Mouse (Mus musculus): ENCODE data around the gene Nfkbil1. TPM values are rescaled to one million over a fixed set of nuclear protein-coding genes. Genes with fewer than 3 reads are reported as not detected.

Nfkbil1 gene
- 8.9 and 9.3 TPM in 2 replicates for polyA plus RNA-seq (2021; fragmentation: Nextera tagmentation)
- long read RNA-seq, experiment 1, partial matches to known transcripts, result 3 of 15 reads
- long read RNA-seq, experiment 1, other reads (novel, unspliced or antisense), result 8 of 15 reads
- long read RNA-seq, experiment 2, transcript Nfkbil1-201 (4 exons, 1,447 nt), result major isoform, 13 of 18 reads
- long read RNA-seq, experiment 2, partial matches to known transcripts, result 5 of 18 reads
- long read RNA-seq, experiment 2, other reads (novel, unspliced or antisense), result 0 of 18 reads

GRCm38 (mm10) chr17:35235614-35236389 lies at the start of gene Nfkbil1:
TSS of gene Nfkbil1 (minus strand) at chr17:35235792.

GRCm38 (mm10) chr17:35262664-35263522 lies 27.3 kb upstream of the Nfkbil1 start, which contains the start of gene H2-D1:
TSS of gene H2-D1 (plus strand) at chr17:35262730.

GRCm38 (mm10) chr17:35241305-35242014 lies 5.9 kb upstream of the Nfkbil1 start, which contains the start of gene Ddx39b:
TSS of gene Ddx39b (plus strand) at chr17:35241746.

GRCm38 (mm10) chr17:35233114-35233980 lies 2.2 kb downstream of the Nfkbil1 start, which contains the start of gene Atp6v1g2:
TSS of gene Atp6v1g2 (plus strand) at chr17:35233660.

DNA sequence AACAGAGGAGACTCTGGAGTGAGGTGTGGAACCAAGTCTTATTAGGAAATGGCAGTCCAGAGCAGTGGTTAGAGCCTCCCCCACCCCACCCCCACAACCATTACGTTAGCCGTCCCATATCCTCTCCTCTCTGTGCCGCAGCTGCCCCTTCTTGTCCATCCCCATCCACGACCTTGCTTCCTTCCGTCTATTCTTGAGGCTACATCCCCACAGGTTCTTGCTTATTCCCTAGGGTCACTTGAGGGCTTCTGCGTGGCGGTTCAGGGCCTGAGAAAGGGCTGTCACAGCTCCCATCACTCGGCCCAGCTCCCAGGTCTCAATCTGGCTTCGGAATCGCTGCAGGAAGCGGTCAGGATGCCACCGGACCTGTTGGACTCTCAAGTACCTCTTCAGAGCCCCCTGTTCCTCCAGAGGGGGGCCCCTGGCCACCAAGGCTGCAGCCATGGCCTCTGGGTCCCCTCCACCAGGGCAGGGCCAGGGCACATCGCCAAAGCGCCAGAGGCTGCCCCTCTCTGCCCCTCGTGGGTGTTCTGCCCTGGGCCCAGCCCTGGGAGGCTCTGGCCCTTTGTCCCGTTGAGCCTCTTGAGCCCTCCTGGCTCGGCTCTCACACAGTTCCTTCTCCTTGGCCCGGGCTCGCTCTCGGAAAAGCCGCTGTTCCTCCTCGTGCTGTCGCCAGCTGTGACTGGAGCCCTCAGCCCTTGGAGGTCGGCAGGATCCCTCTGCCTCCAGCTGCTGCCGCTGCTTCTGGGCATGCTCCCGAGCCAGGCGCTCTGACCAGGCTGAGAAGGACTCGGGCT lies 15.2 kb downstream of the Nfkbil1 start, which contains the start of gene Gm16181:
Gene Gm16181 (plus strand): TSS at position 679 of the 797 bp plus-strand sequence.

GRCm38 (mm10) chr17:35204494-35205379 lies 30.9 kb downstream of the Nfkbil1 start, which contains the start of gene Lta:
TSS of gene Lta (minus strand) at chr17:35205351.

DNA sequence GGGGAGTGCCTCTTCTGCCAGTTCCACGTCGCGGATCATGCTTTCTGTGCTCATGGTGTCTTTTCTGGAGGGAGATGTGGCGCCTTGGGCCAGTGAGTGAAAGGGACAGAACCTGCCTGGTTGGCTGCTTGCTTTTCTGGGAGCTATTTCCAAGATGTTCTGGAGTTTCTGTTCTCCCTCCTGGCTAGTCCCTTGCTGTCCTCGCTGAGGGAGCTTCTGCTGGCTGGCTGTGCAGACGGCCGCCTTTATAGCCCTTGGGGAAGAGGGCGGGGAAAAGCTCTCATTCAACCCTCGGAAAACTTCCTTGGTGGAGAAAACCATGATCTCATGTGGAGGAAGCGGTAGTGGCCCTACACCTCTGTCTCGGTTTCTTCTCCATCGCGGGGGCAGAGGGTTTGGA lies 33.8 kb downstream of the Nfkbil1 start, which contains the start of gene Tnf:
Gene Tnf (minus strand): TSS at position 221 of the 400 bp plus-strand sequence.

DNA sequence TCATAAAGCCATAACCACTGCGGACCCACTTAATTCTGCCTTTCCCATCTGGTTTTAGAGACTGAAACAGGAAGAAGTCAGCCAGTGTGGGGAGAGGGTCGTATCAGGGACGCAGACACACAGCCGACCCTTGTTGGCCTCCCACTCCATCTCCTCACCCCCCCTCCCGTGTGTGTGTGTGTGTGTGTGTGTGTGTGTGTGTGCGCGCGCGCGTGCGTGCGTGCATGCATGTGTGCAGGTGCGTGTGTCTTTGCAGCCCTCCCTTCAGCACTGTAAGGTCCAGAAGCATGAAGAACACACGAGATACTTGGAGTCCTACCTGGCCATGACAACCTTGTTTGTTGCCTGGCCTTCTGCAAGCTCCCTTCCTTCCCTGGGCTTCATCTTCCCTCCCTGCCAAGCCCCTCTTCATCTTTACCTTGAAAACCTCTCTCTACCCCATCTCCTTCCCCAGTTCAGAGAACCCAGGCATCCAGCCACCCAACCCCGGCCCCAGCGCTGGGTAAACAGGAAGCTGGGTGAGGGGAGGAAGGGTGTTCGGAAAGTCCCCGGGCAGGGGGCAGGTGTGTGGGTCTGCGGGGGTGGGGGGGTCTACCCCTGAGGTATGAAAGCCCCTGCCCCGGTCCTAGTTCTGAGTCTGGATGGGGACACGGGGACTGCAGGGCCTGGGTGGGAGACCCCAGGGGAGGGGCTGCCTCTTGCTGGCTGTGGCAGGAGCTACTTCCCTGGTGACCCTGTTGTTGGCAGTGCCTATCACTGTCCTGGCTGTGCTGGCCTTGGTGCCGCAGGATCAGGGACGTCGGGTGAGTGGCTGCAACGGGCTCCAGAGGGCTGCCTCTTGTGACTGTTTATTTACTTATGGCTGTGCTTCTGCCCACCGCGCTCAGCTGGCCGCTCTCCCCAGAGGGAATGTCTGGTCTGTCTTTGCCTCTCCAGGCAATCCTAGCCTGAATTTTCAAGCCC lies 41.4 kb downstream of the Nfkbil1 start, which contains the start of gene Ltb:
Gene Ltb (plus strand): TSS at position 559 of the 963 bp plus-strand sequence.

DNA sequence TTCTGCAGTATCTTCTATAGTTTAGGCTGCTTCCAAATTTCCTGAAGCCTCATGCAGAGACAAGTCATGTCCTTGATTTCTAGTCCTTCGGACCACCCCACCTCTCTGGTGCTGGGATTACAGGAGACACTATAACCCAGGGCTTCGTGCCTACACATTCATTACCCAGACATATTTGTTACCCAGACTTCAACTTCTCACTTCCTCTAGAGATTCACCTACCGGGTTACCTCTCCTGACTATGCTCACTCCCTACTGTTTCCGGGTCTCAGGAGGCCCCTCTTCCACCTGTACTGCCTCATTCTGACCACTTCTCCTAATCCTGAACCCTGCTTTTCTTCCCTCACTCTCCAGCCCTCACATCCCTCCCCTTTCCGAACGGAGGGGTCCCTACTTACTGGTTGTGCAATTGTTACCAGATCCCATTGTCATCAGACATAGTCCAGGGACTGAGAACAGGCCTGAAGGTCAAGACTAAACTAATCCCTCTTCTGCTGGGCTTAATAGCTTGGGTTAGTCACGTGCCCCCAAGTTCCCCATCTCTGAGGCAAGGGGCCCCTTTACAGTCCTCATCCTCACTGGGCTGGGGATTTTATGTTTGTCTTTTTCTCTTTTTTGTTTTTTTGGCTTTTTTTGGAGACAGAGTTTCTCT lies 47.5 kb downstream of the Nfkbil1 start, which contains the start of gene Lst1:
Gene Lst1 (minus strand): TSS at position 481 of the 652 bp plus-strand sequence.

GRCm38 (mm10) chr17:35175968-35176367 lies 59.6 kb downstream of the Nfkbil1 start, which contains the start of gene Aif1:
TSS of gene Aif1 (minus strand) at chr17:35176068.

Other genes starting within 250 kb of the Nfkbil1 start
- gene Vars, start 234.8 kb downstream of the Nfkbil1 start, polyA plus RNA-seq (2021; fragmentation: Nextera tagmentation), result 15.7 and 17.2 TPM in 2 replicates
- 0.13 and 0.25 TPM in 2 replicates for gene Vwa7, start 219.2 kb downstream of the Nfkbil1 start, polyA plus RNA-seq (2021; fragmentation: Nextera tagmentation)
- 0.89 and 0.92 TPM in 2 replicates for gene Sapcd1, start 207.8 kb downstream of the Nfkbil1 start, polyA plus RNA-seq (2021; fragmentation: Nextera tagmentation)
- 0.37 and 0.45 TPM in 2 replicates for gene Msh5, start 189.0 kb downstream of the Nfkbil1 start, polyA plus RNA-seq (2021; fragmentation: Nextera tagmentation)
- 22.7 and 26.4 TPM in 2 replicates for gene Clic1, start 185.8 kb downstream of the Nfkbil1 start, polyA plus RNA-seq (2021; fragmentation: Nextera tagmentation)
- gene Ddah2, start 176.8 kb downstream of the Nfkbil1 start, polyA plus RNA-seq (2021; fragmentation: Nextera tagmentation), result 20.0 and 22.8 TPM in 2 replicates
- gene Ly6g6c, start 170.4 kb downstream of the Nfkbil1 start, polyA plus RNA-seq (2021; fragmentation: Nextera tagmentation), result not detected in 2 replicates
- gene Mpig6b, start 169.6 kb downstream of the Nfkbil1 start, polyA plus RNA-seq (2021; fragmentation: Nextera tagmentation), result not detected in 2 replicates
- gene Ly6g6e, start 158.9 kb downstream of the Nfkbil1 start, polyA plus RNA-seq (2021; fragmentation: Nextera tagmentation), result 2.4 and 3.7 TPM in 2 replicates
- gene Ly6g6d, start 157.7 kb downstream of the Nfkbil1 start, polyA plus RNA-seq (2021; fragmentation: Nextera tagmentation), result 1.6 and 2.3 TPM in 2 replicates
- 1.6 and 2.2 TPM in 2 replicates for gene Ly6g6f, start 150.2 kb downstream of the Nfkbil1 start, polyA plus RNA-seq (2021; fragmentation: Nextera tagmentation)
- gene Abhd16a, start 146.5 kb downstream of the Nfkbil1 start, polyA plus RNA-seq (2021; fragmentation: Nextera tagmentation), result 102 and 121 TPM in 2 replicates
- gene Ly6g5c, start 127.5 kb downstream of the Nfkbil1 start, polyA plus RNA-seq (2021; fragmentation: Nextera tagmentation), result not detected in 2 replicates
- gene Ly6g5b, start 120.4 kb downstream of the Nfkbil1 start, polyA plus RNA-seq (2021; fragmentation: Nextera tagmentation), result not detected in 2 replicates
- 21.2 and 22.7 TPM in 2 replicates for gene Gpank1, start 114.3 kb downstream of the Nfkbil1 start, polyA plus RNA-seq (2021; fragmentation: Nextera tagmentation)
- 240 and 277 TPM in 2 replicates for gene Csnk2b, start 113.7 kb downstream of the Nfkbil1 start, polyA plus RNA-seq (2021; fragmentation: Nextera tagmentation)
- 32.3 and 43.2 TPM in 2 replicates for gene D17H6S53E, start 109.4 kb downstream of the Nfkbil1 start, polyA plus RNA-seq (2021; fragmentation: Nextera tagmentation)
- not detected in 2 replicates for gene Apom, start 103.7 kb downstream of the Nfkbil1 start, polyA plus RNA-seq (2021; fragmentation: Nextera tagmentation)
- gene Bag6, start 100.6 kb downstream of the Nfkbil1 start, polyA plus RNA-seq (2021; fragmentation: Nextera tagmentation), result 59.0 and 84.6 TPM in 2 replicates
- gene Prrc2a, start 70.9 kb downstream of the Nfkbil1 start, polyA plus RNA-seq (2021; fragmentation: Nextera tagmentation), result 14.9 and 37.9 TPM in 2 replicates
- 32.2 and 36.1 TPM in 2 replicates for gene Aif1, start 59.7 kb downstream of the Nfkbil1 start, polyA plus RNA-seq (2021; fragmentation: Nextera tagmentation)
- gene Lst1, start 47.4 kb downstream of the Nfkbil1 start, polyA plus RNA-seq (2021; fragmentation: Nextera tagmentation), result 26.1 and 36.8 TPM in 2 replicates
- gene Ltb, start 41.4 kb downstream of the Nfkbil1 start, polyA plus RNA-seq (2021; fragmentation: Nextera tagmentation), result 0.48 and 0.93 TPM in 2 replicates
- not detected in 2 replicates for gene Tnf, start 33.8 kb downstream of the Nfkbil1 start, polyA plus RNA-seq (2021; fragmentation: Nextera tagmentation)
- 0.15 TPM in 1 of 2 replicates, not detected in the other for gene Lta, start 30.4 kb downstream of the Nfkbil1 start, polyA plus RNA-seq (2021; fragmentation: Nextera tagmentation)
- gene Gm16181, start 15.0 kb downstream of the Nfkbil1 start, polyA plus RNA-seq (2021; fragmentation: Nextera tagmentation), result not detected in 2 replicates
- gene Atp6v1g2, start 2.1 kb downstream of the Nfkbil1 start, polyA plus RNA-seq (2021; fragmentation: Nextera tagmentation), result 636 and 753 TPM in 2 replicates
- gene Ddx39b, start 6.0 kb upstream of the Nfkbil1 start, polyA plus RNA-seq (2021; fragmentation: Nextera tagmentation), result 165 and 169 TPM in 2 replicates
- 62.8 and 80.2 TPM in 2 replicates for gene H2-D1, start 26.9 kb upstream of the Nfkbil1 start, polyA plus RNA-seq (2021; fragmentation: Nextera tagmentation)
- 0.44 and 0.75 TPM in 2 replicates for gene H2-Q1, start 84.6 kb upstream of the Nfkbil1 start, polyA plus RNA-seq (2021; fragmentation: Nextera tagmentation)
- gene H2-Q2, start 106.5 kb upstream of the Nfkbil1 start, polyA plus RNA-seq (2021; fragmentation: Nextera tagmentation), result 0.49 and 0.67 TPM in 2 replicates
- gene H2-Q4, start 143.8 kb upstream of the Nfkbil1 start, polyA plus RNA-seq (2021; fragmentation: Nextera tagmentation), result 0.29 TPM in 1 of 2 replicates, not detected in the other
- 1.5 and 1.7 TPM in 2 replicates for gene H2-Q6, start 189.1 kb upstream of the Nfkbil1 start, polyA plus RNA-seq (2021; fragmentation: Nextera tagmentation)
- 2.5 and 3.5 TPM in 2 replicates for gene H2-Q7, start 203.4 kb upstream of the Nfkbil1 start, polyA plus RNA-seq (2021; fragmentation: Nextera tagmentation)
- 0.18 and 0.22 TPM in 2 replicates for gene H2-Q10, start 234.3 kb upstream of the Nfkbil1 start, polyA plus RNA-seq (2021; fragmentation: Nextera tagmentation)

All from left cerebral cortex, adult 6 months (tissue).